10 mouse cellular contexts compared by ENCODE assay signal in the genomic region with DNA sequence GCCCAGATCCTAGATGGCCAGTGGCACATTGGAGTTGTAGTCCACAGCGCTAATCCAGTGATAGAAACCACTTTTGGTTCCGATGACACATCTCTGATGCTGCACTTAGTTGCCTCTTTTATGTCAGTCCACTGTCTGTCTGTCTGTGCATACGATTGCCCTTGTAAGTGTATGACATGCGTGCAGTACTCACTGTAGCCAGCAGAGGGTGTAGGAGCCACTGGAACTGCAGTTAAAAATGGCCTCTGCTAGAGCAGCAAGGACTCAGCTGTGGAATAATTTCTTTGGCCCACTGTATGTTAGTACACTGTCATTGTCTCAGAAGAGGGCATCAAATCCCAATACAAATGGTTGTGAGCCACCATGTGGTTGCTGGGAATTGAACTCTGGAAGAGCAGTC. TPM values are rescaled to one million over a fixed set of nuclear protein-coding genes. Genes with fewer than 3 reads are reported as not detected.
DNase-seq lines count a peak whose midpoint lies in the region; ATAC-seq lines count a peak whose summit lies in the region.
"Had no signal": no experiment of that assay in that cellular context is flagged by ENCODE, and none has a peak within 500 bp of the region (broad histone marks: within the 10 kb centered on the region; RNA-seq: fewer than 3 reads in every experiment).

No protein-coding gene starts in this region.

- DNase-seq in gastrocnemius, postnatal 10 days: peak; percentile 53
- DNase-seq in gastrocnemius, postnatal 36 days: no peak
- DNase-seq in ovary, postnatal 14 days (ENCODE audit: low spot score): peak; percentile 29
- DNase-seq in ovary, adult 18-20 months (ENCODE audit: low spot score): no peak
- peak; percentile 37 to 54 for DNase-seq in adrenal gland, postnatal 36 days
- peak; percentile 47 for DNase-seq in kidney, postnatal 14 days
- DNase-seq in neural tube, embryonic 11.5 days (ENCODE audit: low spot score): peak; percentile 50
- no peak for DNase-seq in MN1 (ENCODE audit: low spot score)

- H3K27ac ChIP-seq in neural tube, embryonic 11.5 days (ENCODE audit: low read depth, low read length): no peak overlapping the region
- H3K27ac ChIP-seq: macrophage had no signal

- no peaks in the 10 kb centered on the region for H3K27me3 ChIP-seq in neural tube, embryonic 11.5 days (ENCODE audit: control insufficient read depth, insufficient read depth, low read length)

- H3K4me2 ChIP-seq in neural tube, embryonic 11.5 days (ENCODE audit: low read depth): no peak overlapping the region

- no peaks in the 10 kb centered on the region for H3K4me1 ChIP-seq in neural tube, embryonic 11.5 days (ENCODE audit: control insufficient read depth, insufficient read depth, low read length)

- H3K9me3 ChIP-seq in neural tube, embryonic 11.5 days (ENCODE audit: control insufficient read depth, low read length): no peaks in the 10 kb centered on the region

- intact Hi-C loops in gastrocnemius, postnatal 36 days (cut with DNase I): no loop called here

- WGBS in neural tube, embryonic 11.5 days: 94% methylated on average over 4 of the region's 4 CpGs

- H3K36me3 ChIP-seq in neural tube, embryonic 11.5 days (ENCODE audit: control insufficient read depth, insufficient read depth, low read length): peaks cover 5% of the 10 kb centered on the region

- no peak for ATAC-seq in neural tube, embryonic 11.5 days (ENCODE audit: insufficient read depth, low FRiP score, low TSS enrichment)

- no peak overlapping the region for H3K4me3 ChIP-seq in neural tube, embryonic 11.5 days (ENCODE audit: low read depth, low read length)
- H3K4me3 ChIP-seq: erythroblast, embryonic 14.5 days had no signal

- H3K9ac ChIP-seq in neural tube, embryonic 11.5 days (ENCODE audit: low read length): no peak overlapping the region

RNA-seq across cellular contexts. Expression of a gene that starts 38.0 kb away (rescaled TPM):
- 10 to 100 TPM in 1 of 2 experiments, 1 to 10 TPM in 1; 9.3 to 10.1 TPM for total RNA-seq in gastrocnemius, postnatal 10 days (2021)
- 10 to 100 TPM; 10.4 to 12.4 TPM for total RNA-seq in gastrocnemius, postnatal 36 days (2021)
- total RNA-seq in adrenal gland, postnatal 36 days (2021): 10 to 100 TPM; 18.3 to 18.6 TPM
- polyA plus RNA-seq in neural tube, embryonic 11.5 days (2014; fragmentation: Nextera tagmentation; extraction: Ambion mirVana): 42.1 and 44.4 TPM in 2 replicates

Comparison
In these comparisons a context has a peak if more than half of its experiments do, and no peak if none do; other contexts are left out.
1. DNase-seq: peak in gastrocnemius, postnatal 10 days (single experiment), ovary, postnatal 14 days (single experiment), adrenal gland, postnatal 36 days (2 of 2), kidney, postnatal 14 days (single experiment) and neural tube, embryonic 11.5 days (single experiment); none in gastrocnemius, postnatal 36 days (0 of 2), ovary, adult 18-20 months (single experiment) and MN1 (single experiment).